Mouse (Mus musculus) heart, embryonic 15.5 days (tissue): ENCODE data around the gene Cdc6. TPM values are rescaled to one million over a fixed set of nuclear protein-coding genes. Genes with fewer than 3 reads are reported as not detected.

Experiments
- ATAC-seq: fragments of 200-750 bp; cut with Nextera tagmentation; replicated peaks from 2 replicates; pipeline ENCODE4 v1.8.0; 2017; ENCODE audit warnings: low read depth, moderate TSS enrichment; ENCODE audit not compliant: insufficient number of reproducible peaks, insufficient read depth, low FRiP score
- H3K27ac ChIP-seq: fragments of 300-500 bp; sonication (generic); 2 replicates; pipeline ENCODE4 v1.5.1; 2015; ENCODE audit warnings: mild to moderate bottlenecking, inconsistent platforms
- H3K27me3 ChIP-seq: fragments of 300-500 bp; sonication (generic); 2 replicates; pipeline ENCODE4 v1.6.1; 2015; ENCODE audit warnings: inconsistent platforms
- H3K36me3 ChIP-seq: fragments of 300-500 bp; sonication (generic); 2 replicates; pipeline ENCODE4 v1.6.1; 2015; ENCODE audit warnings: mild to moderate bottlenecking, inconsistent platforms
- H3K4me1 ChIP-seq: fragments of 300-500 bp; sonication (generic); replicated peaks from 2 replicates; pipeline ENCODE4 v1.6.1; 2015; ENCODE audit warnings: inconsistent platforms
- H3K4me2 ChIP-seq: fragments of 300-500 bp; sonication (generic); 2 replicates; pipeline ENCODE4 v1.6.1; 2015; ENCODE audit warnings: inconsistent platforms, mild to moderate bottlenecking, moderate library complexity
- H3K4me3 ChIP-seq: fragments of 300-500 bp; sonication (generic); 2 replicates; pipeline ENCODE4 v1.5.1; 2015; ENCODE audit warnings: mild to moderate bottlenecking, inconsistent platforms
- H3K9ac ChIP-seq: fragments of 300-500 bp; sonication (generic); 2 replicates; pipeline ENCODE4 v1.6.1; 2015; ENCODE audit warnings: mild to moderate bottlenecking, inconsistent platforms
- H3K9me3 ChIP-seq: fragments of 300-500 bp; sonication (generic); replicated peaks from 2 replicates; pipeline ENCODE4 v1.6.1; 2016; ENCODE audit warnings: inconsistent platforms
- WGBS: fragments of 180-500 bp; shearing (Covaris S2); methylation state at CpG from one replicate; pipeline ENCODE4 v1.1.7; 2015; ENCODE audit warnings: mixed read lengths; 5-methylcytosine and 5-hydroxymethylcytosine counted together
- polyA plus RNA-seq: library from polyadenylated mRNA; unstranded; fragments of >200 nt; fragmentation: Nextera tagmentation; extraction: Ambion mirVana; gene quantifications from 2 replicates; pipeline ENCODE4 v1.2.1, GENCODE M21; 2015

The Cdc6 gene
- polyA plus RNA-seq: 14.2 and 20.4 TPM in 2 replicates

DNA sequence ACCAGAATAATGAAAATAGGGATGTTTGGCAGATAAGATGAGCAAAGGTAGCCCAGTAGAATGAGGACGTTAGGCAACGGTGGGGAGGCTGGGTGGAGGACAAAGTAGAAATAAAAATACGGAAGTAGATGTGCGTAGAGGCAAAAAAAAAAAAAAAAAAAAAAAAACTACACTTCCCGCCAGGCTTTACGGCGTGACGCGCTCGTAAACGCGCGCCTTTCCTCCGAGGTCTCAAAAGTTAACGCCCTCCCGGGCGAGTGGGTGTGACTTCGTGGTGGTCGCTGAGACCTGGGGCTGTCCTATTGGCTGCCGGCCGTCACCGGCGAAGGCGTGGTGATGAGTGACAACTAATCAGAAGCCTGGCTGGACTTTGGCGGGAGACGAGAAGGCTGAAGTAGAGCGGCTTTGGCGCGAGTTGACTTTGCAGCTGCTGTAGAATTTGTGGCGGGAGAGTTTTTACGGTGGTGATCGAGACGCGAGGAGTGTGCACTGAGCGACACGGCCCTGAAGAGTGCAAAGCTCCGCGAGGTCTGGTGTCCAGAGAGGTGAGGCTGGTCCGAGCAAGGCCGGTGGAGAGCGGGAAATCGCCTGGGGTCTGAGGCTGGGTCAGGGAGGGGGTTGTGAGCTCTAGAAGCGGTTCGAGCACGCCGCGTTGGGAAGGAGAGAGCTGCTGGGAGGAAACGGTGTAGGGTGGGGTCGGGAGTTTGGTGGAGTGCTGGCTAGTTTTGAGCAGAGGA is at the start of gene Cdc6:
Gene Cdc6, plus strand, starts transcription at position 365 of the 737 bp plus-strand sequence.
- H3K4me2 ChIP-seq: peak within 1 kb of the TSS; percentile 98
- H3K9ac ChIP-seq: peak within 1 kb of the TSS; percentile 53
- ATAC-seq: peak; percentile 97
- H3K4me1 ChIP-seq: peaks cover 54% of the 10 kb centered on the region
- peaks cover 5% of the 10 kb centered on the region; the same call in 1 of the 2 replicates for H3K36me3 ChIP-seq
- no peaks in the 10 kb centered on the region for H3K27me3 ChIP-seq
- H3K27ac ChIP-seq: peak within 1 kb of the TSS; percentile 45
- peak within 1 kb of the TSS; percentile 66 for H3K4me3 ChIP-seq
- under 1% methylated on average over 49 of the region's 49 CpGs for WGBS
- no peaks in the 10 kb centered on the region for H3K9me3 ChIP-seq

GRCm38 (mm10) chr11:98858759-98859731 is 48.6 kb upstream of the Cdc6 start:
- no peaks in the 10 kb centered on the region for H3K36me3 ChIP-seq
- H3K9me3 ChIP-seq: no peaks in the 10 kb centered on the region
- H3K4me3 ChIP-seq: no peak overlapping the region
- peaks cover 9% of the 10 kb centered on the region for H3K4me1 ChIP-seq
- peak overlapping the region; percentile 23; the same call in 1 of the 2 replicates for H3K4me2 ChIP-seq
- peak; percentile 56; the same call in 1 of the 2 replicates for ATAC-seq
- H3K27ac ChIP-seq: no peak overlapping the region
- H3K27me3 ChIP-seq: no peaks in the 10 kb centered on the region
- no peak overlapping the region for H3K9ac ChIP-seq
- WGBS: 36% methylated on average over 14 of the region's 14 CpGs

DNA sequence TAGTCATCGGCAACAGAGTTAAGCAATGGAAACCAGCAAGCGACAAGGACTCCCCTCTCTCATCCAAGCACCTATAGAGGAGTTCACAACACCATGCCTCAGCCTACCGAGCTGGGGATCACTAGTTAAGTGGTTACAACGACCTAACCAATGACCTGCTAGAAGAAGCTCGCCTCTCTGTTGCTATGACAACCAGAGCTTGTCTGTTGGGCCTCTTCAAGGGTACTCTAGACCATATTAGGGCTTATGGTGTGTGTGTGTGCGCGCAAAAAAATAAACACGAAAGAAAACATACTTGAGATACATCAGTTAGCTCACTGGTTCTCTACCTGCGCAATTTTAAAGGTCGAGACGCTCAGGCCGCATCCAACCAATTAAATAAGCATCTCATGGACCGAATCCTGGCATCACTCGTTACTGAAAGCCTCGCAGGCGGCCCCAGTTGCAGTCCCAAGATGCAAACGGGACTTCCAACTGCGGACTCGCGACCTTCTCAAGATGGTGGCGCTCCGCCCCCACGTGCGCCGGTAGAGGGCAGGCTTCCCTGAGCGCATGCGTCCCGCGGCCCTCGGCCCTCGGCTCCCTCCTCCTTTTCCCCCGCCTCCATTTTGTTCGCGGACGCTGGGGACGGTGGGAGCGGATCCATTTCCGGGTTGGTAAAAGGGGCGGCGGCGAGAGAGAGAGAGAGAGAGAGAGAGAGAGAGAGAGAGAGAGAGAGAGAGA is 44.4 kb upstream of the Cdc6 start, which contains the start of gene Wipf2:
Gene Wipf2, plus strand, starts transcription at position 611 of the 723 bp plus-strand sequence.
- Histone ChIP-seq H3K27ac (peak within 1 kb of the TSS; percentile 89), H3K9me3 (no peaks in the 10 kb centered on the region), H3K4me2 (peak within 1 kb of the TSS; percentile 83), H3K36me3 (peaks cover 12% of the 10 kb centered on the region; the same call in 1 of the 2 replicates), H3K27me3 (no peaks in the 10 kb centered on the region), H3K9ac (peak within 1 kb of the TSS; percentile 85), H3K4me3 (peak within 1 kb of the TSS; percentile 83), H3K4me1 (peaks cover 16% of the 10 kb centered on the region)
- WGBS: 7% methylated on average over 39 of the region's 41 CpGs
- peak; percentile 86 for ATAC-seq

- ATAC-seq: peak; percentile 68
- Histone ChIP-seq H3K9me3 (no peaks in the 10 kb centered on the region), H3K4me3 (peak overlapping the region; percentile 83), H3K4me2 (peak overlapping the region; percentile 83), H3K36me3 (peaks cover 12% of the 10 kb centered on the region; the same call in 1 of the 2 replicates), H3K4me1 (peaks cover 15% of the 10 kb centered on the region), H3K9ac (peak overlapping the region; percentile 85), H3K27ac (peak overlapping the region; percentile 89), H3K27me3 (no peaks in the 10 kb centered on the region)
- WGBS: under 1% methylated on average over 35 of the region's 39 CpGs
Measured at GRCm38 (mm10) chr11:98863751-98864429, 43.7 kb upstream of the Cdc6 start.

- 79% methylated on average over 12 of the region's 12 CpGs for WGBS
Measured at GRCm38 (mm10) chr11:98867293-98867692, 40.3 kb upstream of the Cdc6 start.

GRCm38 (mm10) chr11:98869906-98870305 is 37.7 kb upstream of the Cdc6 start:
- H3K4me1 ChIP-seq: peaks cover 26% of the 10 kb centered on the region
- no peak overlapping the region for H3K4me2 ChIP-seq
- no peak overlapping the region for H3K27ac ChIP-seq
- ATAC-seq: no peak
- no peaks in the 10 kb centered on the region for H3K27me3 ChIP-seq
- H3K9me3 ChIP-seq: no peaks in the 10 kb centered on the region
- no peak overlapping the region for H3K4me3 ChIP-seq
- H3K9ac ChIP-seq: no peak overlapping the region
- WGBS: 89% methylated on average over 8 of the region's 8 CpGs
- peaks cover 18% of the 10 kb centered on the region; the same call in 1 of the 2 replicates for H3K36me3 ChIP-seq

More at GRCm38 (mm10) chr11:98867293-98867692, 40.3 kb upstream of the Cdc6 start:
- Histone ChIP-seq H3K4me2 (no peak overlapping the region), H3K27me3 (no peaks in the 10 kb centered on the region), H3K4me1 (peaks cover 29% of the 10 kb centered on the region), H3K27ac (no peak overlapping the region), H3K4me3 (no peak overlapping the region), H3K9me3 (no peaks in the 10 kb centered on the region), H3K9ac (no peak overlapping the region), H3K36me3 (peaks cover 18% of the 10 kb centered on the region; the same call in 1 of the 2 replicates)
- ATAC-seq: no peak

GRCm38 (mm10) chr11:98870791-98871190 is 36.8 kb upstream of the Cdc6 start:
- Histone ChIP-seq H3K9ac (no peak overlapping the region), H3K27ac (no peak overlapping the region)

DNA sequence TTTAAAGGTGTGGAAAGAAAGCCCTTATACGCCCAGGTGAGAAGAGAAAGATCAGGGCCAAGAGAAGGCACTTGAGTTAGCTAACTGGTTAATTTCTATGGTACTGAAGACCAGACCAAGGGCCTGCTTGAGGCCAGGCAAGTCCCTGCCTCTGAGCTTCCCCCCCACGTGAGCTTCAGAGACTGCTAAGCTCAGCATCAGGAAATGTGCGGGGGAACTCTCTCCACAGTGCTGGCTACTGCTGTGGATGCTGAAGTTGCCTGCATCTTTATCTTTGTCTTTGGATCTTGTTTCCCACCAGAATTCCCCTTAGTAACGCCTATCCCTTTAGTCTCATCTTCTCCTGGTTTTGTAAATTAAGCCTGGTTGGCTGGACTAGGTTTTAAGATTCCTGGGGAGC is 36.2 kb upstream of the Cdc6 start:
- Histone ChIP-seq H3K9ac (no peak overlapping the region), H3K4me1 (peaks cover 26% of the 10 kb centered on the region), H3K27ac (peak overlapping the region; percentile 78), H3K4me3 (no peak overlapping the region), H3K36me3 (peaks cover 18% of the 10 kb centered on the region; the same call in 1 of the 2 replicates), H3K9me3 (no peaks in the 10 kb centered on the region), H3K4me2 (no peak overlapping the region), H3K27me3 (no peaks in the 10 kb centered on the region)
- ATAC-seq: no peak
- WGBS: 60% methylated on average over 4 of the region's 4 CpGs

More at GRCm38 (mm10) chr11:98870791-98871190, 36.8 kb upstream of the Cdc6 start:
- peaks cover 26% of the 10 kb centered on the region for H3K4me1 ChIP-seq
- no peak overlapping the region for H3K4me2 ChIP-seq
- H3K4me3 ChIP-seq: no peak overlapping the region
- H3K36me3 ChIP-seq: peaks cover 18% of the 10 kb centered on the region; the same call in 1 of the 2 replicates
- H3K27me3 ChIP-seq: no peaks in the 10 kb centered on the region
- ATAC-seq: no peak
- WGBS: 78% methylated on average over 5 of the region's 5 CpGs
- H3K9me3 ChIP-seq: no peaks in the 10 kb centered on the region

GRCm38 (mm10) chr11:98872040-98872439 is 35.6 kb upstream of the Cdc6 start:
- 44% methylated on average over 4 of the region's 4 CpGs for WGBS
- peaks cover 15% of the 10 kb centered on the region; the same call in 1 of the 2 replicates for H3K36me3 ChIP-seq
- H3K4me2 ChIP-seq: peak overlapping the region; percentile 9; the same call in 1 of the 2 replicates
- peaks cover 26% of the 10 kb centered on the region for H3K4me1 ChIP-seq
- H3K9me3 ChIP-seq: no peaks in the 10 kb centered on the region
- H3K27me3 ChIP-seq: no peaks in the 10 kb centered on the region
- no peak overlapping the region for H3K9ac ChIP-seq
- peak; percentile 45; the same call in 1 of the 2 replicates for ATAC-seq
- H3K27ac ChIP-seq: peak overlapping the region; percentile 78
- H3K4me3 ChIP-seq: no peak overlapping the region

DNA sequence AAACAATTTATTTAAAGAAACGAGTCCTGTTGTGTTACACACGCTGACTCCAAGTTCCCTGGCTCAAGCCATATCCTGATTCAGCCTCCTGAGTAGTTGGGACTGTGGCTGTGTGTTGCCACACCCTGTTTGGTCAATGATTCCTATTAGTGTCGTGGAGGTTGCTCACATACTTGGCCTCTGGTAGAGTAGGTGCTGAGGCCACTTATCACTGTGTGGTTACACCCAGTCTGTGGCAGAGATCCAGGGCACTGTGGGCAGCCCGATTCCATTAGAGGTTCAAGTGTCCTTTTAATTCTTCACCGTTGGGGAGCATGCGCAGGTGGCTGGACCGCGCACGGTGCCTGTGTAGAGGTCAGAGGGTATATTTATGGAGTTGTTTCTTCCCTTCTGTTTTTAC is 33.7 kb upstream of the Cdc6 start:
- H3K36me3 ChIP-seq: 0 out of 2 replicates have a peak, but pooled peaks cover 6% of the 10 kb centered on the region
- H3K27me3 ChIP-seq: no peaks in the 10 kb centered on the region
- WGBS: 64% methylated on average over 9 of the region's 9 CpGs
- no peak overlapping the region for H3K4me2 ChIP-seq
- H3K4me3 ChIP-seq: no peak overlapping the region
- H3K4me1 ChIP-seq: peaks cover 26% of the 10 kb centered on the region
- H3K9ac ChIP-seq: no peak overlapping the region
- no peaks in the 10 kb centered on the region for H3K9me3 ChIP-seq
- peak; percentile 40; the same call in 1 of the 2 replicates for ATAC-seq
- 0 out of 2 replicates have a peak overlapping the region, but pooled peaks have one; percentile 7 for H3K27ac ChIP-seq
